Mouse (Mus musculus): ENCODE measurements around the gene Rps6ka5.

- TF ChIP-seq CTCF (IDR thresholded peaks at IDR 0.05; ENCODE audit: insufficient read depth, low read length): no peak
- TF ChIP-seq POLR2A (IDR thresholded peaks at IDR 0.05; ENCODE audit: borderline replicate concordance, extremely low read depth, low read depth, low read length): no peak
Observed at GRCm38 (mm10) chr12:100537091-100537490, 189.7 kb downstream of the Rps6ka5 start.
